Mouse (Mus musculus) lung, postnatal 0 days (tissue): ENCODE results near the gene Rbms2. TPM values are rescaled to one million over a fixed set of nuclear protein-coding genes. Genes with fewer than 3 reads are reported as not detected.
A peak's percentile ranks its signal among the peaks of the same experiment; 100 is the strongest.

ENCODE experiments used
- ATAC-seq: fragments of 200-750 bp; cut with Nextera tagmentation; 2 replicates; pipeline ENCODE4 v1.8.0; 2017; ENCODE audit warnings: moderate library complexity
- DNase-seq: peaks from one replicate; pipeline ENCODE4 v3.0.0-alpha.2; 2016; ENCODE audit warnings: low spot score
- H3K27ac ChIP-seq: fragments of 300-500 bp; sonication (generic); 2 replicates; pipeline ENCODE4 v1.5.1; 2014; ENCODE audit warnings: antibody characterized with exemption, mild to moderate bottlenecking, low read length, mixed read lengths
- H3K27me3 ChIP-seq: fragments of 300-500 bp; sonication (generic); replicated peaks from 2 replicates; pipeline ENCODE4 v1.6.1; 2014; ENCODE audit warnings: low read length, mixed read lengths; ENCODE audit not compliant: insufficient read depth
- H3K36me3 ChIP-seq: fragments of 300-500 bp; sonication (generic); 2 replicates; pipeline ENCODE4 v1.6.1; 2014; ENCODE audit warnings: low read length, mixed read lengths; ENCODE audit not compliant: insufficient read depth
- H3K4me1 ChIP-seq: fragments of 300-500 bp; sonication (generic); 2 replicates; pipeline ENCODE4 v1.6.1; 2014; ENCODE audit warnings: antibody characterized with exemption, low read depth, low read length, mixed read lengths; ENCODE audit not compliant: insufficient read depth
- H3K4me2 ChIP-seq: fragments of 300-500 bp; sonication (generic); replicated peaks from 2 replicates; pipeline ENCODE4 v1.6.1; 2014; ENCODE audit warnings: low read depth, mild to moderate bottlenecking, low read length, moderate library complexity, mixed read lengths
- H3K4me3 ChIP-seq: fragments of 300-500 bp; sonication (generic); 2 replicates; pipeline ENCODE4 v1.5.1; 2014; ENCODE audit warnings: low read depth, low read length
- H3K9ac ChIP-seq: fragments of 300-500 bp; sonication (generic); replicated peaks from 2 replicates; pipeline ENCODE4 v1.6.1; 2014; ENCODE audit warnings: low read depth, mild to moderate bottlenecking
- H3K9me3 ChIP-seq: fragments of 300-500 bp; sonication (generic); 2 replicates; pipeline ENCODE4 v1.6.1; 2016; ENCODE audit warnings: low read length, mixed read lengths
- CTCF ChIP-seq: IDR thresholded peaks from 2 replicates; pipeline ENCODE4 v1.5.1; 2016; ENCODE audit warnings: antibody characterized with exemption, mild to moderate bottlenecking
- EP300 ChIP-seq: IDR thresholded peaks from 2 replicates; pipeline ENCODE4 v1.6.1; 2016; ENCODE audit warnings: antibody characterized with exemption, mild to moderate bottlenecking, control low read depth
- WGBS: fragments of 180-500 bp; shearing (Covaris S2); extraction: QIAGEN DNeasy Blood & Tissue Kit; methylation state at CpG from one replicate; pipeline ENCODE4 v1.1.7; 2014; 5-methylcytosine and 5-hydroxymethylcytosine counted together
- polyA plus RNA-seq: library from polyadenylated mRNA; unstranded; fragments of >200 nt; fragmentation: Nextera tagmentation; extraction: Ambion mirVana; gene quantifications from 2 replicates; pipeline ENCODE4 v1.2.1, GENCODE M21; 2015

Gene Rbms2
- polyA plus RNA-seq, 1 experiment from 2014 or later, result 28.3 TPM

GRCm38 (mm10) chr10:128210954-128211353 lies 30.9 kb upstream of the Rbms2 start:
- Histone ChIP-seq H3K4me1 (peaks cover 4% of the 10 kb centered on the region; the same call in 1 of the 2 replicates), H3K4me3 (peak overlapping the region; percentile 61), H3K9ac (peak overlapping the region; percentile 32; the same call in 1 of the 2 replicates), H3K27ac (no peak overlapping the region), H3K9me3 (no peaks in the 10 kb centered on the region), H3K4me2 (peak overlapping the region; percentile 75), H3K36me3 (no peaks in the 10 kb centered on the region), H3K27me3 (no peaks in the 10 kb centered on the region)
- ATAC-seq (peak; percentile 19; the same call in 1 of the 2 replicates), DNase-seq (no peak)
- TF ChIP-seq EP300 (no peak), CTCF (no peak)
- WGBS, result 11% methylated on average over 14 of the region's 14 CpGs

GRCm38 (mm10) chr10:128210131-128210530 lies 30.0 kb upstream of the Rbms2 start:
- DNase-seq, result no peak
- Histone ChIP-seq H3K36me3 (no peaks in the 10 kb centered on the region), H3K27me3 (no peaks in the 10 kb centered on the region), H3K9ac (no peak overlapping the region), H3K4me3 (no peak overlapping the region), H3K27ac (no peak overlapping the region), H3K4me1 (peaks cover 4% of the 10 kb centered on the region; the same call in 1 of the 2 replicates), H3K9me3 (no peaks in the 10 kb centered on the region), H3K4me2 (no peak overlapping the region)
- 89% methylated on average over 2 of the region's 2 CpGs for WGBS
- ATAC-seq, result no peak
- TF ChIP-seq EP300, result no peak
- TF ChIP-seq CTCF, result no peak

GRCm38 (mm10) chr10:128209311-128210009 lies 29.4 kb upstream of the Rbms2 start:
- Histone ChIP-seq H3K9ac (no peak overlapping the region), H3K36me3 (no peaks in the 10 kb centered on the region), H3K4me1 (peaks cover 4% of the 10 kb centered on the region; the same call in 1 of the 2 replicates), H3K4me3 (no peak overlapping the region), H3K9me3 (no peaks in the 10 kb centered on the region), H3K27me3 (no peaks in the 10 kb centered on the region), H3K4me2 (no peak overlapping the region), H3K27ac (no peak overlapping the region)
- WGBS, result 91% methylated on average over 11 of the region's 11 CpGs
- ATAC-seq, result no peak
- DNase-seq, result no peak
- TF ChIP-seq EP300 (no peak), CTCF (no peak)

GRCm38 (mm10) chr10:128208326-128208725 lies 28.2 kb upstream of the Rbms2 start:
- peaks cover 4% of the 10 kb centered on the region; the same call in 1 of the 2 replicates for H3K4me1 ChIP-seq
- no peaks in the 10 kb centered on the region for H3K27me3 ChIP-seq
- no peak overlapping the region for H3K4me2 ChIP-seq
- no peak overlapping the region for H3K4me3 ChIP-seq
- H3K27ac ChIP-seq, result no peak overlapping the region
- no peaks in the 10 kb centered on the region for H3K36me3 ChIP-seq
- ATAC-seq (no peak), DNase-seq (no peak)
- H3K9ac ChIP-seq, result no peak overlapping the region
- WGBS, result 93% methylated on average over 10 of the region's 10 CpGs
- no peak for TF ChIP-seq EP300
- no peak for TF ChIP-seq CTCF
- no peaks in the 10 kb centered on the region for H3K9me3 ChIP-seq

- Histone ChIP-seq H3K9me3 (no peaks in the 10 kb centered on the region), H3K27me3 (no peaks in the 10 kb centered on the region), H3K36me3 (no peaks in the 10 kb centered on the region), H3K4me1 (no peaks in the 10 kb centered on the region), H3K4me3 (no peak overlapping the region), H3K9ac (no peak overlapping the region), H3K27ac (no peak overlapping the region), H3K4me2 (no peak overlapping the region)
- DNase-seq, result no peak
- TF ChIP-seq CTCF, result no peak
- no peak for TF ChIP-seq EP300
- peak; percentile 30 for ATAC-seq
- 62% methylated on average over 15 of the region's 15 CpGs for WGBS
Observed at GRCm38 (mm10) chr10:128204941-128205340, 24.8 kb upstream of the Rbms2 start.

- no peak overlapping the region for H3K4me2 ChIP-seq
- H3K36me3 ChIP-seq, result no peaks in the 10 kb centered on the region
- no peak for DNase-seq
- 43% methylated on average over 4 of the region's 6 CpGs for WGBS
- no peak overlapping the region for H3K9ac ChIP-seq
- peak; percentile 50 for ATAC-seq
- H3K9me3 ChIP-seq, result no peaks in the 10 kb centered on the region
- 0 out of 2 replicates have a peak, but pooled peaks cover 2% of the 10 kb centered on the region for H3K27me3 ChIP-seq
- no peak for TF ChIP-seq CTCF
- no peak for TF ChIP-seq EP300
- no peak overlapping the region for H3K4me3 ChIP-seq
- H3K27ac ChIP-seq, result no peak overlapping the region
- no peaks in the 10 kb centered on the region for H3K4me1 ChIP-seq
Observed at GRCm38 (mm10) chr10:128201856-128202255, 21.8 kb upstream of the Rbms2 start.
